Mouse (Mus musculus) large intestine, adult 2 months (tissue): ENCODE data around the gene AC141477.1. TPM values are rescaled to one million over a fixed set of nuclear protein-coding genes. Genes with fewer than 3 reads are reported as not detected.

Experiments
- DNase-seq: peaks from one replicate; pipeline ENCODE4 v3.0.0-alpha.2; 2012; ENCODE audit warnings: low read depth, low spot score
- WGBS: fragments of 180-500 bp; shearing (Covaris S2); methylation state at CpG from one replicate; pipeline ENCODE4 v1.1.7; 2018; 5-methylcytosine and 5-hydroxymethylcytosine counted together
- polyA plus RNA-seq: library from polyadenylated mRNA; depleted of rRNA; stranded (reverse); fragments of >200 nt; gene quantifications from 2 replicates; pipeline ENCODE4 v1.2.3, GENCODE M21; 2012; rRNA removed

The AC141477.1 gene
- polyA plus RNA-seq, 1 experiment, result not detected

GRCm38 (mm10) chr10:76425674-76426073, 14.6 kb downstream of the AC141477.1 start:
- DNase-seq, result no peak
- WGBS, result 94% methylated on average over 7 of the region's 7 CpGs

- WGBS, result 79% methylated on average over 12 of the region's 12 CpGs
Observed at GRCm38 (mm10) chr10:76416811-76417210, 23.4 kb downstream of the AC141477.1 start.

GRCm38 (mm10) chr10:76408520-76408919, 31.7 kb downstream of the AC141477.1 start:
- WGBS, result 95% methylated on average over 10 of the region's 10 CpGs
- DNase-seq, result no peak

More at GRCm38 (mm10) chr10:76416811-76417210, 23.4 kb downstream of the AC141477.1 start:
- DNase-seq, result no peak

- 98% methylated on average over 12 of the region's 12 CpGs for WGBS
- DNase-seq, result no peak
Observed at GRCm38 (mm10) chr10:76392596-76392995, 47.6 kb downstream of the AC141477.1 start.

GRCm38 (mm10) chr10:76391786-76392185, 48.5 kb downstream of the AC141477.1 start:
- DNase-seq, result no peak
- 86% methylated on average over 9 of the region's 9 CpGs for WGBS

GRCm38 (mm10) chr10:76391166-76391565, 49.1 kb downstream of the AC141477.1 start:
- 95% methylated on average over 9 of the region's 9 CpGs for WGBS

More at GRCm38 (mm10) chr10:76391166-76391565, 49.1 kb downstream of the AC141477.1 start:
- no peak for DNase-seq

Other genes starting within 250 kb of the AC141477.1 start
- 21.8 and 26.0 TPM in 2 replicates for gene Prmt2, start 202.6 kb downstream of the AC141477.1 start, polyA plus RNA-seq
- 1.6 and 2.2 TPM in 2 replicates for gene S100b, start 186.6 kb downstream of the AC141477.1 start, polyA plus RNA-seq
- 11.3 and 17.2 TPM in 2 replicates for gene Dip2a, start 95.2 kb downstream of the AC141477.1 start, polyA plus RNA-seq
- gene Pcnt, start 2.3 kb upstream of the AC141477.1 start, polyA plus RNA-seq, result 13.1 and 17.0 TPM in 2 replicates
- gene 2610028H24Rik, start 8.6 kb upstream of the AC141477.1 start, polyA plus RNA-seq, result not detected in 2 replicates
- 15.8 and 16.9 TPM in 2 replicates for gene Mcm3ap, start 28.5 kb upstream of the AC141477.1 start, polyA plus RNA-seq
- gene Ybey, start 28.7 kb upstream of the AC141477.1 start, polyA plus RNA-seq, result 1.9 and 2.6 TPM in 2 replicates
- gene Lss, start 91.1 kb upstream of the AC141477.1 start, polyA plus RNA-seq, result 17.4 and 20.4 TPM in 2 replicates
- gene Spatc1l, start 121.8 kb upstream of the AC141477.1 start, polyA plus RNA-seq, result 0.26 TPM in 1 of 2 replicates, not detected in the other
- not detected in 2 replicates for gene Ftcd, start 135.2 kb upstream of the AC141477.1 start, polyA plus RNA-seq
- 69.1 and 98.4 TPM in 2 replicates for gene Col6a2, start 183.2 kb upstream of the AC141477.1 start, polyA plus RNA-seq